Mouse (Mus musculus): ENCODE measurements around the gene Nedd8.

DNA sequence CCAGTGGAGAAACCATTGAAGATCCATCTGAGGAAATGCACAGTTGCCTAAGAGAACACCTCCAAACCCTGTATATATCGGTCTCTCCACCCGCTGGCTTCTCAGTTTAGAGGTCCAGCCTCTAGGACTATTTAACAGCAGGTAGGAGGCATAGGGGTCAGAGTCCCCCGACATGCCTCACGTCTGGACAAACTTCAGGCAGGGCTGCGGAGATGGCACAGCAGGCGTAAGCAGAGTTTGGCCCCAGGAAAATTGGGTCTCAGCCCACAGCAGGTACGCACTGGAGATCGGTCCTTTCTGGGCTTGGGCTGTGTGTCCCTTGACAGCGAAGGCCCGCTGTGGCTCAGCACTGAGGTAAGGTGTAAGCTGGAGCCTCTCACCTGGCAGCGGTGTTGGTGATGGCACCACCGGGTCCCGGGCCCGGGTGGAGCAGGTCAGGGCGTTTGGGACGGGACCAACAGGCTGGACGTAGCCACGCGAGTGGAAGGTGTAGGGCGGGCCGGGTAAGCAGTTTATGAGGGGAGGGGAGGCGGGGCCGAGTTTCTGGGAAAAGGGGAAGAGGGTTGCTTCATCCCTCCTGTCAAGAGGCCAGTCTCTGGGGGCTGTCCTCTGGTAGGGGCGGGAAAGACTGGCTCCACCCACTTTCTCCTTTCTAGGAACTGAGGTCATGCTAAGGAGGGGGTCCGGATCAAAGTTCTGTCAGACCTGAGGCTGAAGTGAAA lies 41.2 kb upstream of the Nedd8 start:
- no peak for TF ChIP-seq CTCF (IDR thresholded peaks at IDR 0.05; ENCODE audit: low read depth)
- TF ChIP-seq EP300 (IDR thresholded peaks at IDR 0.05; ENCODE audit: low read depth) = no peak

All from liver, postnatal 0 days (tissue).